Mouse (Mus musculus) liver, embryonic 18 days (tissue): ENCODE measurements around the gene Nobox. TPM values are rescaled to one million over a fixed set of nuclear protein-coding genes. Genes with fewer than 3 reads are reported as not detected.

Experiments
- polyA plus RNA-seq: library from polyadenylated mRNA; depleted of rRNA; stranded (reverse); fragments of >200 nt; gene quantifications from 2 replicates; pipeline ENCODE4 v1.2.3, GENCODE M21; 2012; rRNA removed

The Nobox gene
- 0.02 TPM in 1 of 2 replicates, not detected in the other for polyA plus RNA-seq

DNA sequence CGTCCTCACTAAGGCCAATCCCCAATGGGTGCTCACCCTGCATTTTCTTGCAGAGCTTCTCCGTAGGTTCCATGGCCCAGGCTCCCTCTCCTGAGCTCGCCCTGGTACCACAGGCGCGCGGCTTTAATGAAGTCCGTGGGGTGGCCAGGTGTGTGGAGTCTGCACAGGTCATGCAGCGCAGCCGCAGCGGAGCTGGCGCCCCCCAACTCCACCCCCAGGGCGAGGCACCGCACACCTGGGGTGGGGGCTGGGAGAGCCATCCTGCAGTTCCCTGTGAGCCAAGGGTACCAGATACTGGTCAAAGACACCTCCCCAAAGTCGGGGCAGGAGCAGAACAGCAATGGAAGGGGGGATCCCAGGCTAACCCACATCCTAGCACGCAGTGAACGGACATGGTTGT is at the start of gene Nobox:
Gene Nobox (minus strand): TSS at position 101 of the 400 bp plus-strand sequence.

DNA sequence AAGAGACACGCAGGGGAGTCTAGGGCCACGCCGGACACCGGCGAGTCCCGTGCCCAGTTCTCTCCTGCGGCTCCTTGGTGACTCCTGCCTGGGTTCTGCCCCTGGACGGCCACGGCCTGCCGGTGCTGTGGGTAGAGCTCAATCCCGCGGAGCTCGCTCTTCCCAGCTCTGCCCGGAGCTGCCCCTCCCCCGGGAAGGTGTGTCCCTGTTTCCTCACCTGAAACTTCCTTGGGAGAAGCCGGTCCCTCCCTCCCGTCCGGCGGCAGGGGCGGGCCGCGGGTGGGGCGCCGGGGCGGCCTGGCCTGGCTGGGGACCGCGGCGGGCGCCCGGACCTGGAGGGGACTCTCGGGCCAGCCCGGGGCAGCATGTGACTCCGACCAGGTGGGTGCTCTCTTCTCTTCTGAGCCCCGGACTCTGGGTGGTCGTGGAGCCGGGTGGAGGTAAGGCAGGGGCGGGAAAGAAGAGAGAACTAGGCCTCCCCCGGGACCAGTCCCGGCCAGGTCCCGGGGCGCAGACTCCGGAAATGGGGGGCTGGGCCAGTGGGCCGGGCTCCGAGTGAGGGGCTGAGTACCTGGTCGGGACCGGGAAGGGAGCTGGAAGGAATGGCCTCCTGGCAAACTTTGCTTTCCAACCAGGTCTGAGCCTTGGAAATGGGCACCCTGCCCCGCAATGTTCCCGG is 43.9 kb downstream of the Nobox start, which contains the start of gene Arhgef5:
Gene Arhgef5 (plus strand): TSS at position 220 of the 679 bp plus-strand sequence.

Other genes starting within 250 kb of the Nobox start
- not detected in 2 replicates for gene Olfr441, start 203.2 kb downstream of the Nobox start, polyA plus RNA-seq
- gene Olfr237-ps1, start 163.0 kb downstream of the Nobox start, polyA plus RNA-seq: not detected in 2 replicates
- not detected in 2 replicates for gene Olfr437, start 146.3 kb downstream of the Nobox start, polyA plus RNA-seq
- not detected in 2 replicates for gene Olfr13, start 137.4 kb downstream of the Nobox start, polyA plus RNA-seq
- not detected in 2 replicates for gene Olfr435, start 112.4 kb downstream of the Nobox start, polyA plus RNA-seq
- not detected in 2 replicates for gene Olfr434, start 96.5 kb downstream of the Nobox start, polyA plus RNA-seq
- not detected in 2 replicates for gene Olfr47, start 78.0 kb downstream of the Nobox start, polyA plus RNA-seq
- 8.4 TPM in 2 replicates for gene Arhgef5, start 44.0 kb downstream of the Nobox start, polyA plus RNA-seq